Mouse (Mus musculus): Measurements from ENCODE around the gene Hoxc12. TPM values are rescaled to one million over a fixed set of nuclear protein-coding genes. Genes with fewer than 3 reads are reported as not detected.

Gene Hoxc12
- polyA plus RNA-seq, 1 experiment from 2014 or later: not detected

- ATAC-seq (ENCODE audit: insufficient number of reproducible peaks, insufficient read depth, low FRiP score, low TSS enrichment, low read depth): no peak
- peaks cover 100% of the 10 kb centered on the region for H3K27me3 ChIP-seq
- no peaks in the 10 kb centered on the region for H3K36me3 ChIP-seq
- H3K4me3 ChIP-seq: no peak overlapping the region; the same call in 1 of the 2 replicates
- WGBS: under 1% methylated on average over 50 of the region's 53 CpGs
- H3K9ac ChIP-seq: no peak overlapping the region
- no peaks in the 10 kb centered on the region for H3K4me1 ChIP-seq
- no peak overlapping the region for H3K4me2 ChIP-seq
- no peaks in the 10 kb centered on the region for H3K9me3 ChIP-seq
- H3K27ac ChIP-seq: no peak overlapping the region
Measured at GRCm38 (mm10) chr15:102942739-102943467, 6.3 kb downstream of the Hoxc12 start.

- Histone ChIP-seq H3K9me3 (no peaks in the 10 kb centered on the region), H3K4me1 (no peaks in the 10 kb centered on the region), H3K27ac (no peak overlapping the region), H3K9ac (no peak overlapping the region), H3K4me2 (no peak overlapping the region), H3K36me3 (no peaks in the 10 kb centered on the region), H3K4me3 (no peak overlapping the region), H3K27me3 (peaks cover 100% of the 10 kb centered on the region)
- 4% methylated on average over 5 of the region's 5 CpGs for WGBS
- ATAC-seq (ENCODE audit: insufficient number of reproducible peaks, insufficient read depth, low FRiP score, low TSS enrichment, low read depth): no peak
Measured at GRCm38 (mm10) chr15:102943468-102943813, 6.9 kb downstream of the Hoxc12 start.

GRCm38 (mm10) chr15:102945185-102946077 is 8.9 kb downstream of the Hoxc12 start:
- Histone ChIP-seq H3K4me1 (no peaks in the 10 kb centered on the region), H3K9ac (no peak overlapping the region), H3K27me3 (peaks cover 100% of the 10 kb centered on the region), H3K9me3 (no peaks in the 10 kb centered on the region), H3K4me2 (no peak overlapping the region), H3K4me3 (no peak overlapping the region), H3K27ac (no peak overlapping the region), H3K36me3 (no peaks in the 10 kb centered on the region)
- no peak for ATAC-seq (ENCODE audit: insufficient number of reproducible peaks, insufficient read depth, low FRiP score, low TSS enrichment, low read depth)
- WGBS: 9% methylated on average over 22 of the region's 22 CpGs

DNA sequence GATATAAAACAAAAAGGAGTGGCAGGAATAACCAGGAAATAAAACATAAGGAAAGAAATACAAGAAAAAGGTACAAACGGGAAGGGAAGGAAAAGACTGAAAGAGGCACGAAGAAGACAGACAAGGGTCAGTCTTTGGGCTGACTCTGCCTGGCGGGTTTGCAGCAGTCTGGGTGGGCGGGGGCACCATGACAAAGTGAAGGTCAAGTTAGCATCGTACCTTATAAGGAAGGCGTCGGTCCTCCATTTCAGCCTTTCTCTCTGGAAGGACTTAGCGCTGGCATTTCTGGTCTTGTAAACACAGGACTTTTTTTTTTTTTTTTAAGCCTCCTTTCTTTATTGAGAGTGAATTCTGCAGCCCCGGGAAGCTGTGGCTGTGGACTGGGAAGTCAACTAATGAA is 10.7 kb downstream of the Hoxc12 start:
- peaks cover 100% of the 10 kb centered on the region for H3K27me3 ChIP-seq
- H3K4me2 ChIP-seq: no peak overlapping the region
- no peaks in the 10 kb centered on the region for H3K4me1 ChIP-seq
- 4% methylated on average over 9 of the region's 9 CpGs for WGBS
- H3K36me3 ChIP-seq: no peaks in the 10 kb centered on the region
- ATAC-seq (ENCODE audit: insufficient number of reproducible peaks, insufficient read depth, low FRiP score, low TSS enrichment, low read depth): no peak
- no peak overlapping the region for H3K9ac ChIP-seq
- no peaks in the 10 kb centered on the region for H3K9me3 ChIP-seq
- H3K4me3 ChIP-seq: no peak overlapping the region
- H3K27ac ChIP-seq: no peak overlapping the region

DNA sequence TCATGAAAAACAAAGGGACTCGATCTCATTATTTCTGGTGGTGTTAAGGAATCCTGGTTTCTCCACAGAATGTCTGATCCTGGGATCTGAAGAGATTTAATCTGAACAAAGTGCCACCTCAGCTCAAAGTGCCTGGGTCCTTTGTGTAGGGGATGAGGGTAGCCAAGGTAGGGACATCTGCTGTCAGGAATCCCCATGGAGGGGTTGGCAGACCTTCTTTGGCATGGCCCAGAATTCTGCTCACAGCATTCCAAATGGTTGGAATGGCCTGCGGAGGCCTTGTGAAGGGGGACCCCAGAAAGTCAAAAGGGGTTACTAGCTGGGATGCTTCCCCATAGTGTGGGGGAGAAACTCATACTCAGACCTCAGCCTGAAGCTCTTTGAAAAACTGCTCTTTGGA is 12.3 kb downstream of the Hoxc12 start:
- ATAC-seq (ENCODE audit: insufficient number of reproducible peaks, insufficient read depth, low FRiP score, low TSS enrichment, low read depth): no peak
- no peak overlapping the region for H3K4me3 ChIP-seq
- no peak overlapping the region for H3K9ac ChIP-seq
- 16% methylated on average over 2 of the region's 2 CpGs for WGBS
- no peak overlapping the region for H3K27ac ChIP-seq
- no peaks in the 10 kb centered on the region for H3K36me3 ChIP-seq
- no peaks in the 10 kb centered on the region for H3K4me1 ChIP-seq
- no peaks in the 10 kb centered on the region for H3K9me3 ChIP-seq
- peaks cover 100% of the 10 kb centered on the region for H3K27me3 ChIP-seq
- no peak overlapping the region for H3K4me2 ChIP-seq

DNA sequence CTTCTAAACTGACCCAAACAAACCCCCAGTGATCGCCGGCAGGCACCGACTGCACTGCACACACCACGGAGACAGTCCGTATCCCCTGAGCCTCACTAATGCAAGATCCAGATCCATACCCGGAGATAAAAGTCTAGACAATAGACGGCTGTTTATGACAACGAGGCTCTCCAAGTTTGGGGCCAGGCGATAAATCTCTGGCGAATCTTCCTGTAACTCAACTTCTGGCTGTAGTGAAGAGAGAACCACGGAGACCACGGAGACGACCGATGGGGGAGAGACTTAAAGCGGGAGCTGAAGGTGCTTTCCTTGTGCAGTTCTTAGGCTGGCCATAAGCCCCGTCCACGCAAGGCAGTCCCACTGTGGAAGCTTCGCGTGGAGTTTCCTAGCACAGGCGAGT is 13.1 kb downstream of the Hoxc12 start:
- Histone ChIP-seq H3K4me1 (no peaks in the 10 kb centered on the region), H3K27ac (no peak overlapping the region), H3K27me3 (peaks cover 100% of the 10 kb centered on the region), H3K9ac (no peak overlapping the region), H3K9me3 (no peaks in the 10 kb centered on the region), H3K4me3 (no peak overlapping the region), H3K4me2 (no peak overlapping the region), H3K36me3 (no peaks in the 10 kb centered on the region)
- 2% methylated on average over 20 of the region's 20 CpGs for WGBS
- ATAC-seq (ENCODE audit: insufficient number of reproducible peaks, insufficient read depth, low FRiP score, low TSS enrichment, low read depth): no peak

- no peaks in the 10 kb centered on the region for H3K4me1 ChIP-seq
- no peak overlapping the region for H3K27ac ChIP-seq
- H3K4me3 ChIP-seq: no peak overlapping the region
- H3K9me3 ChIP-seq: no peaks in the 10 kb centered on the region
- peaks cover 100% of the 10 kb centered on the region for H3K27me3 ChIP-seq
- H3K4me2 ChIP-seq: no peak overlapping the region
- WGBS: 8% methylated on average over 2 of the region's 2 CpGs
- H3K36me3 ChIP-seq: no peaks in the 10 kb centered on the region
- H3K9ac ChIP-seq: no peak overlapping the region
- ATAC-seq (ENCODE audit: insufficient number of reproducible peaks, insufficient read depth, low FRiP score, low TSS enrichment, low read depth): no peak
Measured at GRCm38 (mm10) chr15:102950877-102951276, 14.3 kb downstream of the Hoxc12 start.

DNA sequence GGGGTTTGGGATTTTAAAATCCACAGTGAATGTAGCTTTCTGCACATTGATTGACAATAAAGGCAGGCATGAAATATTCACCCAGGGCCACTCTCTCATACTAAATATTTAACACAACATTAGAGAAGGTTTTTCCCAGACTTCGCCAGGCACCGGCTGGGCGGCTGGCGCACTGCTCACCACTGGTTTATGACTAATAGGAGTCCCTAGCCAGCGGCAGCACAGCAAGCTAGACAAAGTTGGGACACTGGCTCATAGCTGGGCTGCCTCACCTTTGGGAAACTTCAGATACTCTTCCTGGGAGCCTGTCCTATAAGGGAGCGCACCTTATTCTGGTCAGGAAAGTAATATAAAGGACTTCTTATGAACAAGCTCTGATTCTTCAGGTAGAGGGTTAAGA is 17.0 kb downstream of the Hoxc12 start:
- H3K4me1 ChIP-seq: no peaks in the 10 kb centered on the region
- H3K9me3 ChIP-seq: no peaks in the 10 kb centered on the region
- no peaks in the 10 kb centered on the region for H3K36me3 ChIP-seq
- H3K4me3 ChIP-seq: no peak overlapping the region
- H3K27ac ChIP-seq: no peak overlapping the region
- no peak overlapping the region for H3K9ac ChIP-seq
- H3K4me2 ChIP-seq: no peak overlapping the region
- peaks cover 100% of the 10 kb centered on the region for H3K27me3 ChIP-seq
- no peak for ATAC-seq (ENCODE audit: insufficient number of reproducible peaks, insufficient read depth, low FRiP score, low TSS enrichment, low read depth)
- 6% methylated on average over 6 of the region's 6 CpGs for WGBS

GRCm38 (mm10) chr15:102954192-102955006 is 17.8 kb downstream of the Hoxc12 start, which contains the start of gene Hoxc11:
Gene Hoxc11 (plus strand): TSS chr15:102954427.
- no peak for ATAC-seq (ENCODE audit: insufficient number of reproducible peaks, insufficient read depth, low FRiP score, low TSS enrichment, low read depth)
- 1% methylated on average over 57 of the region's 57 CpGs for WGBS
- Histone ChIP-seq H3K4me3 (no peak within 1 kb of the TSS), H3K9me3 (no peaks in the 10 kb centered on the region), H3K36me3 (no peaks in the 10 kb centered on the region), H3K27me3 (peaks cover 99% of the 10 kb centered on the region), H3K4me2 (no peak within 1 kb of the TSS), H3K27ac (no peak within 1 kb of the TSS), H3K4me1 (no peaks in the 10 kb centered on the region), H3K9ac (no peak within 1 kb of the TSS)

DNA sequence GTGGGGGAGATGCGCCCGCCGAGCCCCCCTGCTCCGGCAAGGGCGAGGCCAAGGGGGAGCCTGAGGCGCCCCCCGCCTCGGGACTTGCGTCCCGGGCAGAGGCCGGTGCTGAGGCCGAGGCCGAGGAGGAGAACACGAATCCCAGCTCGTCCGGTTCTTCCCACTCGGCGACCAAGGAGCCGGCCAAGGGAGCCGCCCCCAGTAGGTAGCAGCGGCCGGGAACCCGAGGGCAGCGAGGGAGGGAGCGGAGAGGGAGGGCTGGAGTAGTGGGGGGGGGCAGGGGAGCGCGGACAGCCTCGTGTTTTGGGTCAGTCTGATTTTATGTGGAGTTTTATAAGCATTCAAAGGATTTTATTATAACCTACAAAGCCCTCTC is 18.4 kb downstream of the Hoxc12 start:
- Histone ChIP-seq H3K4me1 (no peaks in the 10 kb centered on the region), H3K27me3 (peaks cover 99% of the 10 kb centered on the region), H3K9ac (no peak overlapping the region), H3K4me3 (no peak overlapping the region), H3K36me3 (no peaks in the 10 kb centered on the region), H3K27ac (no peak overlapping the region), H3K4me2 (no peak overlapping the region), H3K9me3 (no peaks in the 10 kb centered on the region)
- ATAC-seq (ENCODE audit: insufficient number of reproducible peaks, insufficient read depth, low FRiP score, low TSS enrichment, low read depth): no peak
- under 1% methylated on average over 28 of the region's 28 CpGs for WGBS

DNA sequence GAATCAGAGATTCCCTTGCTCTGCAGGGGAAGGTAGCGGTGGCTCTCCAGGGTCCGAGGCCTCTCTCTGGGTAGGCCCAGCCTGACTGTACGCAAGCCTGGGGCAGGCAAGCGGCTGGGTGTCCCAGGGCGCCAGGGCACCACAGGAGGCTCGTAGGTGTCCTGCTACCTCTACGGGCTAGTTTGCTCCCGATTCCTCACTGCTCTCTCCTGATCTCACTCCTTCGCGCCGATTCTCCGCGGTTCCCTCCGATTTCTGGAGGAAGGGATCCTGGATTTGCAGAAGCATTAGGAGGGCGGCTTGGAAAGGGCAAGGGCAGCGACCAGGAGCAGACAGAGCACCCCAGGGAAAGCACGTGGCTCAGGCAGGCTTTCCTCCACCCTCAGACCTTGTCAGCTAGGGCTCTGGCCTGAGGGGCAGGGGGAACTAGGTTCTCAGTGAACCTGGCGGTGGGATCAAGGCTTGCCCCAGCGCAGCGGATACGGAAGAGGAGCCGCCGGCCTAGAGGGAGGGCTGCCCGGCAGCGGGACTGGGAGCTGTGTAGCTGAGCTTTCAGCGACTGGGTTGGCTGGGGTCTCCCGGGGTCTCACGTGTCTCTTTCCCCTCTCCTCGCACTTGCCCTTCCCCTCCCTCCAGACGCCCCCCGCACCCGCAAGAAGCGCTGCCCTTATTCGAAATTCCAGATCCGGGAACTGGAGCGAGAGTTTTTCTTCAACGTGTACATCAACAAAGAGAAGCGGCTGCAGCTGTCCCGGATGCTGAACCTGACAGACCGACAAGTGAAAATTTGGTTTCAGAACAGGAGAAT is 19.5 kb downstream of the Hoxc12 start:
- Histone ChIP-seq H3K36me3 (no peaks in the 10 kb centered on the region), H3K4me2 (no peak overlapping the region), H3K4me1 (no peaks in the 10 kb centered on the region), H3K9ac (no peak overlapping the region), H3K4me3 (no peak overlapping the region), H3K9me3 (no peaks in the 10 kb centered on the region), H3K27ac (no peak overlapping the region), H3K27me3 (peaks cover 99% of the 10 kb centered on the region)
- no peak for ATAC-seq (ENCODE audit: insufficient number of reproducible peaks, insufficient read depth, low FRiP score, low TSS enrichment, low read depth)
- WGBS: under 1% methylated on average over 39 of the region's 40 CpGs
